Mouse (Mus musculus): ENCODE data around the gene Usp4. TPM values are rescaled to one million over a fixed set of nuclear protein-coding genes. Genes with fewer than 3 reads are reported as not detected.

Usp4 gene
- total RNA-seq, 2 experiments from 2014 or later = 74.3 to 79.6 TPM

- no peak for DNase-seq
Measured at GRCm38 (mm10) chr9:108411381-108411942, 63.8 kb downstream of the Usp4 start.

DNA sequence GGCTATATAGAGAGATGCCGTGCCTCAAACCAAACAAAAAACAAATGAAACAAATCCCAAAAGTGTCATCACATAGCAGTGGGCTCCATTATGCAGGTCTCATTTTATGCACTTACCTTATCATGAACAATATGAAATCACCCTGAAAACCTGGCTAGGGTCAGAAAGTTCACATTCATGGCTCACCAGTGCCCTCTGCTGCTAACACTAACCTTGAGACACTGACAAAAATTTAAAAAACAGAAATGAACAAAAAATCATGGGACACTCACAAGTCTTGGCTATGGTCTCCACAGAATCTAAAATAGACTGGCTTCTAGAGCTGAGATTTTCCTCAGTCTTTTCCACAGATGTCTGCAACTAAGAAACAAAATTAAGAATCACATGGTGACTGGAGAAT is 64.6 kb downstream of the Usp4 start:
- DNase-seq = peak in 1 of 2 experiments; percentile 44

- no peak for DNase-seq
Measured at GRCm38 (mm10) chr9:108428384-108428783, 80.7 kb downstream of the Usp4 start, which contains the start of gene Ccdc36. Gene Ccdc36 (minus strand): TSS chr9:108428484.

DNA sequence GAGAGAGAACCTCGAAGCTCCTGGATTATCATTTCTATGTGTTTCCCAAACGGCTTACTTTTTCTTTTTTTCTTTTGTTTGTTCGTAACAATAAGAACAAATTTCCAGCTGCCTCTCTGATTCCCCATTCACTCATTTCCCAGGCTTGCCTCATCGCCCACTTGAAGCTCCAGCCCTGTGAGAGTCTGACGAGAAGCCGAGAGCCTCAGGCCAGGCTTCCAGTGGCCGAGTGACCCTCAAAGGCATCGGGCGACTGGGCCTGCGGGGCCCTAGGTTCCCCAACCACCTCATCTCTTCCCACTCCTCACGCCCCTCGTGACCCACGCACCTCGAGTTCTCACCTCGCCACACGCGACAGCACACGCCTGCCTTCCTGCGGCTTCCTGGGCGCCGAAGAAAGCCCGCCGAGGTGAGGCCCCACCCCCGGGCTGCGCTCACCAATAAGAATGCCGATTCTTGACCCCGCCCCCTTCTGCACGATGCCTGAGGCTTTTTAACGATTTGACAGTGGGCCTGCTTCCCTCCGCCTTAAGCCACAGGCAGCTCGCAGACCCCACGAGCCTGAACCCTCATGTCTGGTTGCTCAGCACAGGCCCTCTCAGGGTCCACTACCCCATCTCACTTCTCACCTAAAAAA is 83.9 kb downstream of the Usp4 start:
- no peak for DNase-seq

DNA sequence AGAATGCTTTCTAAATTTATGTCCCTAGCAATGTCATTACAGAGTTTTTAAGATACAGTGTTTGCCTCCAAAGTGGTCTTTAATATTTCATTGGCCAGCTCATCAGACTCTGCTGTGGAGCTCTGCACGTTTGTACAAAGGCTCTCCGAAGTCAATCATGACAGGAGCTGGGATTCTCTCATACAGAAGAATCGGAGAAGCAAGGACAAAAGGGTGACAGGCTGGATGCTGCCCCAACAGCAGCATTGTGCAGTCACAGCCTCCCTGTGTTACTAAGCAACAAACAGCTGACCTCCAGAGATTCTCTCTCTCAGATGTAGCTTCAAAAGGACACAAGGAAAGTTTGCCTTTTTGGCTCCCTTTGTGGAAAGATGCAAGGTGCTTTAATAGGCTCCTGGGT is 88.5 kb downstream of the Usp4 start, which contains the start of gene BC048562:
Gene BC048562 (plus strand): TSS at position 301 of the 400 bp plus-strand sequence.
- no peak for DNase-seq

GRCm38 (mm10) chr9:108439176-108439575 is 91.5 kb downstream of the Usp4 start:
- DNase-seq = no peak

- no peak for DNase-seq
Measured at GRCm38 (mm10) chr9:108440485-108440884, 92.8 kb downstream of the Usp4 start.

DNA sequence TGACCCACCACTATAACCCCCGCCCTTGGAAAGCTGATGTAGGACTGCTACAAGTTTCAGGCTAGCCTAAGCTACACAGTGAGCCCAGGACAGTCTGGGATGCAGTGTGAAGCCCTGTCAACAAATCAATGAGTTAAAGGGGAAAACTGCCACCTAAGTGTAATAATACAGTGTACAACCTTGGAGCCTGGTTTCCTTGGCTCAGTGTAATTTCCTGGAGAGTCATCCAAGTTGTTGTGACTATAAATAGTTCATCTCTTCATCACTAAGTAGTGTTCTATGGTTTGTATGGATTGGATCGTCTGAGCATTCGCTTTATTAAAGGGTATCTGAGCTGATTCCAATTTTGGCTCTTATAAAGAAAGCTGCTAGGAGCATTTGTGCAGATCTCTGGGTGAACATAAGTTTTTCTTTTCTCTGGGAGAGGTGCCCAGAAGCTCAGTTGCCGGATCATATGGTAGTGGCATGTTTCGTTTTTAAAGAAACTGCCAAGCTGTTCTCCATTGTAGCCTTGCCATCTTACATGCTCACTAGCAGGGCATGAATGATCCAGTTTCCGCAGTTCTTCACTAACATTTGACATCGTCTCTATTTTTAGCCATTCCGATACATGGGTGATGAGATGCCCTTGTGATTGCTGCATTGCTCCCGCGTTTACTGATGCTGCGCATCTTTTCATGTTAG is 93.7 kb downstream of the Usp4 start:
- DNase-seq = no peak

Other genes with a start within 250 kb of the Usp4 start
- gene Bsn, start 157.5 kb upstream of the Usp4 start, total RNA-seq (2021) = under 1 TPM; 0.02 to 0.08 TPM
- 100 to 1,000 TPM; 290 to 300 TPM for gene Dag1, start 83.9 kb upstream of the Usp4 start, total RNA-seq (2021)
- 10 to 100 TPM; 22.2 to 25.6 TPM for gene Nicn1, start 57.4 kb upstream of the Usp4 start, total RNA-seq (2021)
- 1 to 10 TPM; 5.0 to 5.8 TPM for gene Amt, start 51.0 kb upstream of the Usp4 start, total RNA-seq (2021)
- gene Rhoa, start 41.7 kb upstream of the Usp4 start, total RNA-seq (2021) = 100 to 1,000 TPM; 229 to 232 TPM
- 10 to 100 TPM; 67.6 to 76.8 TPM for gene Tcta, start 41.7 kb upstream of the Usp4 start, total RNA-seq (2021)
- gene Gpx1, start 8.9 kb upstream of the Usp4 start, total RNA-seq (2021) = 100 to 1,000 TPM in 1 of 2 experiments, 10 to 100 TPM in 1; 86.8 to 111 TPM
- gene 1700102P08Rik, start 45.0 kb downstream of the Usp4 start, total RNA-seq (2021) = 1 to 10 TPM in 1 of 2 experiments, under 1 TPM in 1; 0.97 to 1.2 TPM
- gene Ccdc36, start 80.6 kb downstream of the Usp4 start, total RNA-seq (2021) = not detected
- gene BC048562, start 88.6 kb downstream of the Usp4 start, total RNA-seq (2021) = not detected
- 10 to 100 TPM; 23.1 to 23.3 TPM for gene Ccdc71, start 112.7 kb downstream of the Usp4 start, total RNA-seq (2021)
- 1 to 10 TPM; 4.7 to 5.5 TPM for gene Klhdc8b, start 113.7 kb downstream of the Usp4 start, total RNA-seq (2021)
- gene Lamb2, start 131.9 kb downstream of the Usp4 start, total RNA-seq (2021) = 100 to 1,000 TPM; 334 to 339 TPM
- 10 to 100 TPM; 79.9 to 91.6 TPM for gene Usp19, start 142.7 kb downstream of the Usp4 start, total RNA-seq (2021)
- gene Qars, start 159.9 kb downstream of the Usp4 start, total RNA-seq (2021) = 10 to 100 TPM; 76.4 to 90.3 TPM
- 10 to 100 TPM; 57.8 to 58.7 TPM for gene Qrich1, start 169.0 kb downstream of the Usp4 start, total RNA-seq (2021)
- gene Impdh2, start 212.4 kb downstream of the Usp4 start, total RNA-seq (2021) = 10 to 100 TPM; 48.3 to 49.7 TPM
- 10 to 100 TPM; 67.0 to 72.6 TPM for gene Ndufaf3, start 219.6 kb downstream of the Usp4 start, total RNA-seq (2021)
- 10 to 100 TPM; 21.3 to 21.9 TPM for gene Dalrd3, start 222.0 kb downstream of the Usp4 start, total RNA-seq (2021)
- 10 to 100 TPM; 10.9 to 12.6 TPM for gene Wdr6, start 230.9 kb downstream of the Usp4 start, total RNA-seq (2021)
- 10 to 100 TPM; 12.6 to 14.0 TPM for gene P4htm, start 249.8 kb downstream of the Usp4 start, total RNA-seq (2021)

Data from heart, adult 18-20 months (tissue).